Mouse (Mus musculus) ES-Bruce4 (cell line): ENCODE measurements around the gene Mroh2a. TPM values are rescaled to one million over a fixed set of nuclear protein-coding genes. Genes with fewer than 3 reads are reported as not detected.

Source experiments
- H3K27ac ChIP-seq: 2 replicates; pipeline ENCODE4 v1.5.1; 2012; ENCODE audit warnings: low read length, inconsistent platforms; ENCODE audit not compliant: insufficient read depth
- H3K27me3 ChIP-seq: 2 replicates; pipeline ENCODE4 v1.6.1; 2012; ENCODE audit warnings: mild to moderate bottlenecking, low read length, inconsistent platforms; ENCODE audit not compliant: control insufficient read depth, poor library complexity, insufficient read depth, severe bottlenecking
- H3K36me3 ChIP-seq: 2 replicates; pipeline ENCODE4 v1.6.1; 2012; ENCODE audit warnings: inconsistent platforms, mild to moderate bottlenecking, low read length, moderate library complexity; ENCODE audit not compliant: control insufficient read depth, poor library complexity, insufficient read depth, severe bottlenecking
- H3K4me1 ChIP-seq: one replicate; pipeline ENCODE4 v1.8.1; 2011; ENCODE audit warnings: low read length; ENCODE audit not compliant: control insufficient read depth, insufficient read depth
- H3K4me3 ChIP-seq: 2 replicates; pipeline ENCODE4 v1.5.1; 2011; ENCODE audit warnings: low read depth, mild to moderate bottlenecking, low read length
- H3K9ac ChIP-seq: 2 replicates; pipeline ENCODE4 v1.6.1; 2012; ENCODE audit warnings: low read depth, mild to moderate bottlenecking, inconsistent platforms; ENCODE audit not compliant: poor library complexity, severe bottlenecking
- H3K9me3 ChIP-seq: replicated peaks from 2 replicates; pipeline ENCODE4 v1.6.1; 2012; ENCODE audit warnings: mild to moderate bottlenecking, low read length, inconsistent platforms; ENCODE audit not compliant: control insufficient read depth, poor library complexity, insufficient read depth, severe bottlenecking
- CTCF ChIP-seq: IDR thresholded peaks from one replicate; pipeline ENCODE4 v1.8.1; 2011; ENCODE audit warnings: low read depth, low read length
- EP300 ChIP-seq: IDR thresholded peaks from 2 replicates; pipeline ENCODE4 v1.6.1; 2011; ENCODE audit warnings: low read depth, low read length; ENCODE audit not compliant: insufficient read depth
- POLR2A ChIP-seq: IDR thresholded peaks from one replicate; pipeline ENCODE4 v1.8.1; 2011; ENCODE audit warnings: low read length; ENCODE audit not compliant: insufficient read depth
- polyA plus RNA-seq: library from polyadenylated mRNA; stranded (reverse); fragments of >200 nt; gene quantifications from 2 replicates; pipeline ENCODE4 v1.2.4, GENCODE M21; 2011; ENCODE audit warnings: low read depth; ENCODE audit not compliant: missing spikeins, insufficient read depth, insufficient read length

The Mroh2a gene
- polyA plus RNA-seq, 1 experiment, result not detected

GRCm38 (mm10) chr1:88273326-88273725 lies 46.5 kb downstream of the Mroh2a start:
- H3K4me1 ChIP-seq, result no peaks in the 10 kb centered on the region
- H3K27me3 ChIP-seq, result no peaks in the 10 kb centered on the region
- peaks cover 58% of the 10 kb centered on the region for H3K36me3 ChIP-seq
- no peak overlapping the region for H3K27ac ChIP-seq
- peaks cover 26% of the 10 kb centered on the region for H3K9me3 ChIP-seq
- no peak overlapping the region for H3K9ac ChIP-seq
- H3K4me3 ChIP-seq, result no peak overlapping the region
- TF ChIP-seq POLR2A, result no peak
- TF ChIP-seq CTCF, result no peak
- no peak for TF ChIP-seq EP300

GRCm38 (mm10) chr1:88273832-88274231 lies 47.0 kb downstream of the Mroh2a start:
- peaks cover 26% of the 10 kb centered on the region for H3K9me3 ChIP-seq
- no peaks in the 10 kb centered on the region for H3K27me3 ChIP-seq
- TF ChIP-seq POLR2A (no peak), EP300 (no peak), CTCF (no peak)
- H3K9ac ChIP-seq, result no peak overlapping the region
- H3K36me3 ChIP-seq, result peaks cover 54% of the 10 kb centered on the region
- no peak overlapping the region for H3K27ac ChIP-seq
- H3K4me1 ChIP-seq, result no peaks in the 10 kb centered on the region
- no peak overlapping the region for H3K4me3 ChIP-seq

- TF ChIP-seq POLR2A (no peak), CTCF (no peak), EP300 (no peak)
- peaks cover 47% of the 10 kb centered on the region for H3K36me3 ChIP-seq
- H3K4me3 ChIP-seq, result no peak overlapping the region
- H3K27ac ChIP-seq, result no peak overlapping the region
- H3K4me1 ChIP-seq, result no peaks in the 10 kb centered on the region
- H3K9ac ChIP-seq, result no peak overlapping the region
- H3K27me3 ChIP-seq, result no peaks in the 10 kb centered on the region
- peaks cover 26% of the 10 kb centered on the region for H3K9me3 ChIP-seq
Measured at GRCm38 (mm10) chr1:88274371-88275077, 47.7 kb downstream of the Mroh2a start.

GRCm38 (mm10) chr1:88275078-88275680 lies 48.4 kb downstream of the Mroh2a start:
- Histone ChIP-seq H3K27ac (no peak overlapping the region), H3K9me3 (peaks cover 26% of the 10 kb centered on the region), H3K36me3 (peaks cover 40% of the 10 kb centered on the region), H3K4me3 (no peak overlapping the region), H3K4me1 (no peaks in the 10 kb centered on the region), H3K27me3 (no peaks in the 10 kb centered on the region), H3K9ac (no peak overlapping the region)
- no peak for TF ChIP-seq EP300

GRCm38 (mm10) chr1:88275698-88276523 lies 49.1 kb downstream of the Mroh2a start:
- H3K4me3 ChIP-seq, result peak overlapping the region; percentile 25
- H3K9me3 ChIP-seq, result peaks cover 26% of the 10 kb centered on the region
- H3K27me3 ChIP-seq, result no peaks in the 10 kb centered on the region
- H3K4me1 ChIP-seq, result no peaks in the 10 kb centered on the region
- peaks cover 40% of the 10 kb centered on the region for H3K36me3 ChIP-seq
- no peak overlapping the region for H3K27ac ChIP-seq
- TF ChIP-seq POLR2A (no peak), EP300 (no peak), CTCF (no peak)
- peak overlapping the region; percentile 62 for H3K9ac ChIP-seq
